Mouse (Mus musculus) G1E-ER4 (cell line): ENCODE data around the gene Ush2a. TPM values are rescaled to one million over a fixed set of nuclear protein-coding genes. Genes with fewer than 3 reads are reported as not detected.

ENCODE experiments used
- GATA1 ChIP-seq: IDR thresholded peaks from one replicate; pipeline ENCODE4 v1.8.0; 2012; ENCODE audit warnings: low read length, inconsistent platforms
- polyA plus RNA-seq: library from polyadenylated mRNA; stranded (reverse); fragments of >175 nt; gene quantifications from 2 replicates; pipeline ENCODE4 v1.2.3, GENCODE M21; 2012

Ush2a gene
- polyA plus RNA-seq, 1 experiment, result not detected

GRCm38 (mm10) chr1:188830527-188831407 lies 568.9 kb downstream of the Ush2a start:
- TF ChIP-seq GATA1, result no peak

- TF ChIP-seq GATA1, result no peak
Observed at GRCm38 (mm10) chr1:188833906-188834305, 572.1 kb downstream of the Ush2a start.

GRCm38 (mm10) chr1:188834770-188835169 lies 572.9 kb downstream of the Ush2a start:
- no peak for TF ChIP-seq GATA1

GRCm38 (mm10) chr1:188837613-188838295 lies 575.9 kb downstream of the Ush2a start:
- no peak for TF ChIP-seq GATA1

- no peak for TF ChIP-seq GATA1
Observed at GRCm38 (mm10) chr1:188847242-188847641, 585.4 kb downstream of the Ush2a start.

- TF ChIP-seq GATA1, result no peak
Observed at GRCm38 (mm10) chr1:188852776-188853175, 591.0 kb downstream of the Ush2a start.

- TF ChIP-seq GATA1, result no peak
Observed at GRCm38 (mm10) chr1:188854240-188854639, 592.4 kb downstream of the Ush2a start.

- TF ChIP-seq GATA1, result no peak
Observed at GRCm38 (mm10) chr1:188855034-188855433, 593.2 kb downstream of the Ush2a start.

GRCm38 (mm10) chr1:188859718-188860117 lies 597.9 kb downstream of the Ush2a start:
- no peak for TF ChIP-seq GATA1

- no peak for TF ChIP-seq GATA1
Observed at GRCm38 (mm10) chr1:188865881-188866280, 604.1 kb downstream of the Ush2a start.

- TF ChIP-seq GATA1, result no peak
Observed at GRCm38 (mm10) chr1:188866515-188866914, 604.7 kb downstream of the Ush2a start.

- TF ChIP-seq GATA1, result no peak
Observed at GRCm38 (mm10) chr1:188878531-188879055, 616.8 kb downstream of the Ush2a start.

GRCm38 (mm10) chr1:188896906-188897551 lies 635.2 kb downstream of the Ush2a start:
- TF ChIP-seq GATA1, result no peak

GRCm38 (mm10) chr1:188904091-188904490 lies 642.3 kb downstream of the Ush2a start:
- no peak for TF ChIP-seq GATA1

- TF ChIP-seq GATA1, result no peak
Observed at GRCm38 (mm10) chr1:188906175-188906574, 644.4 kb downstream of the Ush2a start.

- no peak for TF ChIP-seq GATA1
Observed at GRCm38 (mm10) chr1:188910656-188911055, 648.8 kb downstream of the Ush2a start.
